ENCODE assay signal across 9 mouse cellular contexts in genomic region chr1:77964656-77965335, GRCm38 (mm10).
A peak's percentile ranks its signal among the peaks of the same experiment; 100 is the strongest.
DNase-seq lines count a peak whose midpoint lies in the region.
"Had no signal": no experiment of that assay in that cellular context is flagged by ENCODE, and none has a peak within 500 bp of the region (broad histone marks: within the 10 kb centered on the region; RNA-seq: fewer than 3 reads in every experiment).

No protein-coding gene starts in this region.

- intact Hi-C loops in left cerebral cortex, postnatal 4 days (cut with DNase I): no loop called here

- peak; percentile 83 to 87 for DNase-seq in cerebellum, postnatal 10 days
- no peak for DNase-seq in cerebellum, adult 9-11 months
- peak; percentile 83 for DNase-seq in left cerebral cortex, postnatal 4 days
- no peak for DNase-seq in left cerebral cortex, adult 8-10 months (ENCODE audit: low spot score in 2 of 2)
- peak; percentile 5 to 49 for DNase-seq in heart, adult 9 months (ENCODE audit: low spot score in 2 of 2)
- peak; percentile 75 for DNase-seq in kidney, postnatal 14 days
- no peak for DNase-seq in spleen, postnatal 36 days (ENCODE audit: low spot score in 2 of 2)
- no peak for DNase-seq in frontal cortex, postnatal 14 days (ENCODE audit: low spot score in 2 of 2)
- DNase-seq: cerebellum, adult 2 months had no signal

Comparison
In these comparisons a context has a peak if more than half of its experiments do, and no peak if none do; other contexts are left out.
1. DNase-seq: peak in cerebellum, postnatal 10 days (2 of 2), left cerebral cortex, postnatal 4 days (single experiment), heart, adult 9 months (2 of 2) and kidney, postnatal 14 days (single experiment); none in cerebellum, adult 9-11 months (single experiment), left cerebral cortex, adult 8-10 months (0 of 2), spleen, postnatal 36 days (0 of 2) and frontal cortex, postnatal 14 days (0 of 2).